Mouse (Mus musculus) c-Kit-negative CD71-positive TER-119-positive erythroid progenitor cells, embryonic 14.5 days (primary cell): Measurements from ENCODE around the gene Krtap9-3.

Experiments
- DNase-seq: peaks from one replicate; pipeline ENCODE4 v3.0.0-alpha.2; 2013; ENCODE audit warnings: low read depth, low spot score

The Krtap9-3 gene

GRCm38 (mm10) chr11:99573164-99573563 lies 24.7 kb downstream of the Krtap9-3 start:
- no peak for DNase-seq

- DNase-seq: no peak
These were observed 31.4 kb downstream of the Krtap9-3 start, which contains the start of gene Krtap3-1 for GRCm38 (mm10) chr11:99566530-99566929. TSS of gene Krtap3-1 (minus strand) at chr11:99566630.

- DNase-seq: no peak
These were observed 35.3 kb downstream of the Krtap9-3 start for GRCm38 (mm10) chr11:99562580-99562979.

GRCm38 (mm10) chr11:99559366-99559765 lies 38.5 kb downstream of the Krtap9-3 start, which contains the start of gene Gm11939:
TSS of gene Gm11939 (minus strand) at chr11:99559466.
- DNase-seq: no peak

GRCm38 (mm10) chr11:99557976-99558745 lies 39.7 kb downstream of the Krtap9-3 start:
- no peak for DNase-seq

- DNase-seq: no peak
These were observed 41.2 kb downstream of the Krtap9-3 start, which contains the start of gene Krtap3-2 for GRCm38 (mm10) chr11:99556753-99557152. TSS of gene Krtap3-2 (minus strand) at chr11:99556853.

- no peak for DNase-seq
These were observed 41.7 kb downstream of the Krtap9-3 start for GRCm38 (mm10) chr11:99556195-99556594.

GRCm38 (mm10) chr11:99550765-99551164 lies 47.1 kb downstream of the Krtap9-3 start, which contains the start of gene Krtap3-3:
TSS of gene Krtap3-3 (minus strand) at chr11:99550865.
- no peak for DNase-seq

- DNase-seq: no peak
These were observed 50.0 kb downstream of the Krtap9-3 start for GRCm38 (mm10) chr11:99547892-99548291.
